Mouse (Mus musculus) stomach, postnatal 0 days (tissue): ENCODE data around the gene Btbd2. TPM values are rescaled to one million over a fixed set of nuclear protein-coding genes. Genes with fewer than 3 reads are reported as not detected.
A peak's percentile ranks its signal among the peaks of the same experiment; 100 is the strongest.

Experiments
- ATAC-seq: fragments of 200-750 bp; cut with Nextera tagmentation; 2 replicates; pipeline ENCODE4 v1.8.0; 2017; ENCODE audit not compliant: low FRiP score, low TSS enrichment
- DNase-seq: peaks from one replicate; pipeline ENCODE4 v3.0.0-alpha.2; 2016; ENCODE audit warnings: low spot score
- H3K27ac ChIP-seq: fragments of 300-500 bp; sonication (generic); replicated peaks from 2 replicates; pipeline ENCODE4 v1.5.1; 2014; ENCODE audit warnings: mild to moderate bottlenecking, control low read depth
- H3K27me3 ChIP-seq: fragments of 300-500 bp; sonication (generic); 2 replicates; pipeline ENCODE4 v1.6.1; 2014; ENCODE audit warnings: low read length; ENCODE audit not compliant: control insufficient read depth, insufficient read depth
- H3K36me3 ChIP-seq: fragments of 300-500 bp; sonication (generic); 2 replicates; pipeline ENCODE4 v1.6.1; 2014; ENCODE audit warnings: low read length, mixed read lengths; ENCODE audit not compliant: control insufficient read depth, insufficient read depth
- H3K4me1 ChIP-seq: fragments of 300-500 bp; sonication (generic); replicated peaks from 2 replicates; pipeline ENCODE4 v1.6.1; 2014; ENCODE audit warnings: antibody characterized with exemption; ENCODE audit not compliant: control insufficient read depth, insufficient read depth
- H3K4me2 ChIP-seq: fragments of 300-500 bp; sonication (generic); replicated peaks from 2 replicates; pipeline ENCODE4 v1.6.1; 2014; ENCODE audit warnings: low read depth, mild to moderate bottlenecking, control low read depth, moderate library complexity
- H3K4me3 ChIP-seq: fragments of 300-500 bp; sonication (generic); 2 replicates; pipeline ENCODE4 v1.5.1; 2014; ENCODE audit warnings: low read depth, low read length, control low read depth
- H3K9ac ChIP-seq: fragments of 300-500 bp; sonication (generic); 2 replicates; pipeline ENCODE4 v1.6.1; 2014; ENCODE audit warnings: mild to moderate bottlenecking, low read length, control low read depth, mixed read lengths
- H3K9me3 ChIP-seq: fragments of 300-500 bp; sonication (generic); 2 replicates; pipeline ENCODE4 v1.6.1; 2016; ENCODE audit warnings: low read length; ENCODE audit not compliant: control insufficient read depth
- CTCF ChIP-seq: IDR thresholded peaks from 2 replicates; pipeline ENCODE4 v1.5.1; 2016; ENCODE audit warnings: antibody characterized with exemption, low read depth, mild to moderate bottlenecking, moderate library complexity
- EP300 ChIP-seq: optimal IDR thresholded peaks from 2 replicates; pipeline ENCODE3; 2016; ENCODE audit warnings: antibody characterized with exemption
- WGBS: fragments of 180-500 bp; shearing (Covaris S2); extraction: QIAGEN DNeasy Blood & Tissue Kit; methylation state at CpG from one replicate; pipeline ENCODE4 v1.1.7; 2014; 5-methylcytosine and 5-hydroxymethylcytosine counted together
- polyA plus RNA-seq: library from polyadenylated mRNA; unstranded; fragments of >200 nt; fragmentation: Nextera tagmentation; extraction: Ambion mirVana; gene quantifications from 2 replicates; pipeline ENCODE4 v1.2.1, GENCODE M21; 2015

Gene Btbd2
- polyA plus RNA-seq = 28.3 and 30.0 TPM in 2 replicates

GRCm38 (mm10) chr10:80656863-80657623 lies at the start of gene Btbd2:
Gene Btbd2 (minus strand): TSS chr10:80657071.
- Histone ChIP-seq H3K9ac (peak within 1 kb of the TSS; percentile 93), H3K27me3 (no peaks in the 10 kb centered on the region), H3K36me3 (no peaks in the 10 kb centered on the region), H3K9me3 (no peaks in the 10 kb centered on the region), H3K4me3 (peak within 1 kb of the TSS; percentile 88), H3K27ac (peak within 1 kb of the TSS; percentile 90), H3K4me1 (peaks cover 8% of the 10 kb centered on the region; the same call in 1 of the 2 replicates), H3K4me2 (peak within 1 kb of the TSS; percentile 98)
- WGBS = 19% methylated on average over 15 of the region's 15 CpGs
- TF ChIP-seq CTCF = no peak
- TF ChIP-seq EP300 = no peak
- peak; percentile 33 for ATAC-seq
- DNase-seq = no peak

DNA sequence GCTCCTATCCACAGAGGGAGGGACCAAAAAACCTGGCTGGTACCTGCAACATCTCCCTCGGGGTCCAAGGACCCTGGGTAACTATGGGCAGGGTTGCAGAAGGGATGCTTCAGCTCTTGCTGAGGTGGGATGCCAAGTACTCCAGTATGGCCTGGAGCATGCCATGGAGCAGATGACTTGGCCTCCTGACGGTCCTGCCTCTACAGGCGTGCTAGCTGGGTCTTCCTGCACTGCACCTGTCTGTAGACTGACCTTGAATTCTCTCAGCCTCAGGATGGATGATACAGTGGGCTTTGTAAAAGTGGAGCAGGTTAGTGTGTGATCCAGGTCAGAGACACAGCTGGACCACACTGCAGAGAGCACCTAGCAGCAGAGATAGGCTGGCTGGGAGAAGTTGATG lies 48.6 kb upstream of the Btbd2 start:
- Histone ChIP-seq H3K9ac (no peak overlapping the region; the same call in 1 of the 2 replicates), H3K4me2 (no peak overlapping the region), H3K4me3 (no peak overlapping the region), H3K4me1 (peaks cover 6% of the 10 kb centered on the region), H3K9me3 (no peaks in the 10 kb centered on the region), H3K36me3 (peaks cover 40% of the 10 kb centered on the region), H3K27me3 (no peaks in the 10 kb centered on the region), H3K27ac (no peak overlapping the region)
- ATAC-seq = no peak
- TF ChIP-seq EP300 = no peak
- no peak for TF ChIP-seq CTCF
- WGBS = 69% methylated on average over 3 of the region's 3 CpGs
- DNase-seq = no peak

GRCm38 (mm10) chr10:80705033-80705432 lies 48.2 kb upstream of the Btbd2 start:
- 63% methylated on average over 3 of the region's 3 CpGs for whole genome bisulfite sequencing
- no peak overlapping the region for H3K27ac ChIP-seq
- H3K27me3 ChIP-seq = no peaks in the 10 kb centered on the region
- H3K9ac ChIP-seq = 0 out of 2 replicates have a peak overlapping the region, but pooled peaks have one; percentile 23
- DNase-seq (no peak), ATAC-seq (no peak)
- TF ChIP-seq CTCF (no peak), EP300 (no peak)
- H3K9me3 ChIP-seq = no peaks in the 10 kb centered on the region
- H3K4me2 ChIP-seq = no peak overlapping the region
- H3K4me1 ChIP-seq = peaks cover 6% of the 10 kb centered on the region
- peaks cover 36% of the 10 kb centered on the region for H3K36me3 ChIP-seq
- H3K4me3 ChIP-seq = no peak overlapping the region

GRCm38 (mm10) chr10:80704418-80704817 lies 47.5 kb upstream of the Btbd2 start:
- H3K4me3 ChIP-seq = no peak overlapping the region
- DNase-seq = no peak
- H3K4me1 ChIP-seq = peaks cover 6% of the 10 kb centered on the region
- H3K9me3 ChIP-seq = no peaks in the 10 kb centered on the region
- no peak for TF ChIP-seq CTCF
- TF ChIP-seq EP300 = no peak
- 0 out of 2 replicates have a peak overlapping the region, but pooled peaks have one; percentile 23 for H3K9ac ChIP-seq
- H3K36me3 ChIP-seq = peaks cover 31% of the 10 kb centered on the region
- no peaks in the 10 kb centered on the region for H3K27me3 ChIP-seq
- H3K4me2 ChIP-seq = no peak overlapping the region
- ATAC-seq = no peak
- no peak overlapping the region for H3K27ac ChIP-seq
- WGBS = 85% methylated on average over 5 of the region's 5 CpGs

DNA sequence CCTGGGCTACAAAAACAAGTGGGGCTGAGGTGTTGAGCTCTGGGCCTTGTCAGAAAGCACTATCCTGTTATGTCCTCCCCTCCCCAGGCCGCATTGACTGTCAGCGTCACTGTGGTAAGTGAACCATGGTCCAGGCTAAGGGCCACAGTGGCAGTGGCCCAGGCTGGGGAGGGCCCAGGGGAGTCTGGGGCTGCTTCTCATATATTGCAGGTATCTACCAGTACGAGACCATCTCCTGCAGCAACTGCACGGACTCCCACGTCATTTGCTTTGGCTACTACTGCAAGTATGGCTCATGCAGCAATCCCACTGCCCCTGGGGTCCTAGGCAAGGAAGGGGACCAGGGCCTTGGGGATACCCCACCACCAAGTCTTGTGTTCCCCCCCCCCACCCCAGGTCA lies 46.8 kb upstream of the Btbd2 start:
- WGBS = 83% methylated on average over 5 of the region's 5 CpGs
- H3K9ac ChIP-seq = peak overlapping the region; percentile 8

More for the DNA sequence above, 46.8 kb upstream of the Btbd2 start:
- Histone ChIP-seq H3K4me3 (peak overlapping the region; percentile 53; the same call in 1 of the 2 replicates), H3K27ac (no peak overlapping the region), H3K27me3 (no peaks in the 10 kb centered on the region), H3K4me2 (peak overlapping the region; percentile 72; the same call in 1 of the 2 replicates), H3K4me1 (peaks cover 6% of the 10 kb centered on the region), H3K36me3 (peaks cover 23% of the 10 kb centered on the region), H3K9me3 (no peaks in the 10 kb centered on the region)
- DNase-seq = no peak
- no peak for ATAC-seq
- TF ChIP-seq CTCF = no peak
- TF ChIP-seq EP300 = no peak
